Mouse (Mus musculus) left cerebral cortex, adult 6 months (tissue): ENCODE measurements around the gene Cox20. TPM values are rescaled to one million over a fixed set of nuclear protein-coding genes. Genes with fewer than 3 reads are reported as not detected.

ENCODE experiments used
- long read RNA-seq, 2 experiments: library from polyadenylated mRNA; unstranded; transcript quantifications; one replicate each; pipeline ENCODE4 v2.0.0; 2019 to 2020
- polyA plus RNA-seq: library from polyadenylated mRNA; unstranded; fragments of <200 nt; fragmentation: Nextera tagmentation; gene quantifications from 2 replicates; pipeline ENCODE4 v1.2.3, GENCODE M21; 2021

The Cox20 gene
- 257 and 279 TPM in 2 replicates for polyA plus RNA-seq
- long read RNA-seq, experiment 1, transcript Cox20-201 (4 exons, 471 nt) = major isoform, 14 of 17 reads
- long read RNA-seq, experiment 1, partial matches to known transcripts = 0 of 17 reads
- long read RNA-seq, experiment 1, other reads (novel, unspliced or antisense) = 3 of 17 reads
- long read RNA-seq, experiment 2, transcript Cox20-201 (4 exons, 471 nt) = major isoform, 122 of 128 reads
- long read RNA-seq, experiment 2, partial matches to known transcripts = 2 of 128 reads
- long read RNA-seq, experiment 2, other reads (novel, unspliced or antisense) = 3 of 128 reads

GRCm38 (mm10) chr1:178318389-178319184 is at the start of gene Cox20:
TSS of gene Cox20 (plus strand) at chr1:178319130.

DNA sequence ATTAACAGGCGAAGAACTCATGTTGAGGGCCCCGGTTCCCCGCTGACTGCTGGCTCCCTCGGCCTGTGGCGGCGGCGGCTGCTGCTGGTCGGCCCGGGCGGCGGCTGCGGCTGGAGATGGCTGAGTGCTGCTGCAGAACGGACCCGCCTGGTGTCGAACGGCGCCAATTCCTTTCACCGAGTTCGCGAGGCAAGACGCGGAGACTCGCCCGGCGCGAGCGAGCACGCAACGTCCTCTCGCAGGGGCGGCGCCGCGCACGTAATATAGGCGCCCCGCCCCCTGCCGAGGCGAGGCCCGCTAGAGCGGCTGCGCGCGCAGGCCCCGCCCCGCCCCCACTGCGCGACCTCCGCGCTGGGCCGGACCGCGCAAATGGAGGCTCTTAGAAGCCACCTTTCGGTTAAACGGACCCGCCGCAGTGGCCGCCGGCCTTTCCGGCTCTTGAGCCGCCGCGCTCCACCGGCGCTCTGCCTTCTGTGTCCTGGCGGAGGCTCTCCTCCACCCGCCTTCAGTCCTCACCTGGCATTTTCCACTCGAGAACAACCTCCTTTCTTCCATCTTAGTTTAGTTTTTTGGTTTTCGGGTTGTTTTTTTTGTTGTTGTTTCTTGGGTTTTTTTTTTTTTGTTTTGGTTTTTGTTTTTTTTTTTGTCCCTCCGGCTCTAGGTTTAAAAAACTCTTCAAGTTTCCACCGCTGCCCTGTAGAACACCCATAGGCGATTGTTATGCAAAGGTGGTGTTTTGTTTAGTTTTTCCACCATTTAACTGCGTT is 18.8 kb downstream of the Cox20 start, which contains the start of gene Hnrnpu:
TSS of gene Hnrnpu (minus strand) at position 247 of the 767 bp plus-strand sequence.

Other genes with a start within 250 kb of the Cox20 start
- 2.7 and 12.8 TPM in 2 replicates for gene Desi2, start 131.7 kb upstream of the Cox20 start, polyA plus RNA-seq
- gene Hnrnpu, start 18.7 kb downstream of the Cox20 start, polyA plus RNA-seq = 29.1 and 102 TPM in 2 replicates
- gene Efcab2, start 87.0 kb downstream of the Cox20 start, polyA plus RNA-seq = 6.5 and 7.1 TPM in 2 replicates
- gene Kif26b, start 210.0 kb downstream of the Cox20 start, polyA plus RNA-seq = 0.77 and 1.1 TPM in 2 replicates